Mouse (Mus musculus) spleen, adult 2 months (tissue): Measurements from ENCODE around the gene Tex29.

ENCODE experiments used
- CTCF ChIP-seq: fragments of 200-500 bp; IDR thresholded peaks from 2 replicates; pipeline ENCODE4 v1.5.1; 2011; ENCODE audit warnings: mild to moderate bottlenecking, inconsistent platforms; ENCODE audit not compliant: insufficient read depth, insufficient read length, insufficient replicate concordance; ENCODE audit errors: extremely low read depth
- POLR2A ChIP-seq: fragments of 200-500 bp; IDR thresholded peaks from 2 replicates; pipeline ENCODE4 v1.6.1; 2011; ENCODE audit warnings: low read depth, low read length, inconsistent platforms

DNA sequence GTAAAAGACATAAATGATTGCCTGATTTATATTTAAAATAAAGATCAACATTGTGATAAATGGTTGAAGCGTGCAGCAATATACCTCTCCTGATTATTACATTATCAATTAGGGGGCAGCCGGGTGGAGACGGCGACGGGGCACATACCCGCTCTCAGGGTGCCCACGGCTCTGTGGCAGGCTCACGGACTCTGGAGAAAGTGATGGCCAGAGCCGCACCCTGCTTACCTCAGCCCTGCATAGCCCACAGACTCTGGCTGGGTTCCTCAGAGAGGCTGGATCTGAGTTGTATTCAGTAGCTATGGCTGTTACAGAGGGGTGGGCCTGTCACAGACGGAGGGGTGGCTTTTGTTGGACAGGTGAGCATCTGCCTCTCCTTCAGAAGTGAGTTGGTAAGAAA lies 56.4 kb downstream of the Tex29 start:
- TF ChIP-seq POLR2A (no peak), CTCF (no peak)
